Mouse (Mus musculus) right cerebral cortex, postnatal 25 days (tissue): Measurements from ENCODE around the gene Cdh4.

Experiments used
- DNase-seq: peaks from one replicate; pipeline ENCODE4 v3.0.0; 2022

The Cdh4 gene

GRCm38 (mm10) chr2:179476622-179477021, 34.4 kb downstream of the Cdh4 start:
- no peak for DNase-seq

DNA sequence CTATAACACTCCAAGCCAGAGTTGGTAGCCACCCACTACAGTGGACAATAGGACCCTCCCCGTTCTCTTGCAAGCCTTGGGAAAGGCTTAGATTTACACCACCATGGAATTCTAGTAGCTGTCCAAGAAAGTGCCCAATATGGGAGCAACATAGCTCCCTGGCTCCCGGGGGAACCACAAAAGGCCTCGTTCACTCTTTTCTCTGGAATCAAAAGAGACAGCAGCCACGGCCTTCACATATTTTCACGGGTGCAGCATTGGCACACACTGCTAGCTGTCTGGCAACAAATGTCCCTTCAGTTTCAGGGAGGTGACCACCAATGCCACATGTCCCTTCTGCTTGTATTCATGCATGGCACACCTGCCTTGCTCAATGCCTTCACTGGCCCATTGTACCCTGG, 38.6 kb downstream of the Cdh4 start:
- DNase-seq, result no peak

- no peak for DNase-seq
These were observed 39.1 kb downstream of the Cdh4 start for GRCm38 (mm10) chr2:179481363-179481762.

GRCm38 (mm10) chr2:179488526-179489139, 46.4 kb downstream of the Cdh4 start:
- DNase-seq, result no peak

GRCm38 (mm10) chr2:179491891-179492290, 49.7 kb downstream of the Cdh4 start:
- DNase-seq, result no peak

DNA sequence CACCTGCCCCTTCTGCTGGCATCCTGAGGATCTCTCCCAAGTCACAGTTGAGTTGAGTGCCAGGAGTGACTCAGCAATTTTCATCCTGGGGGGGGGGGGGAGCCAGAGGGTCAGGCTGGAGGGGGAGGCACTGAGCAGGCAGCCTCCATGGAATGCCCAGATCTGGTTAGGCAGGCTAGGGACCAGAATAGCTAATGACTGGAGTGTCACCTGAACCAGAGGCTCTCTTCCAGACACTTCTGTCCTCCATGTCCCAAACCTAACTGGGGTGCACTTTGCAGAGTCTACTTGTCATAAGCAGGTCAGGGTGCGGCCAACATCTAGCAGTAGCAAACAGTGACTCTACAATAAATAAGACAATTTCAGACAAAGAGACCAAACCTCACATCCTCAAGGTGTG, 52.0 kb downstream of the Cdh4 start:
- no peak for DNase-seq

DNA sequence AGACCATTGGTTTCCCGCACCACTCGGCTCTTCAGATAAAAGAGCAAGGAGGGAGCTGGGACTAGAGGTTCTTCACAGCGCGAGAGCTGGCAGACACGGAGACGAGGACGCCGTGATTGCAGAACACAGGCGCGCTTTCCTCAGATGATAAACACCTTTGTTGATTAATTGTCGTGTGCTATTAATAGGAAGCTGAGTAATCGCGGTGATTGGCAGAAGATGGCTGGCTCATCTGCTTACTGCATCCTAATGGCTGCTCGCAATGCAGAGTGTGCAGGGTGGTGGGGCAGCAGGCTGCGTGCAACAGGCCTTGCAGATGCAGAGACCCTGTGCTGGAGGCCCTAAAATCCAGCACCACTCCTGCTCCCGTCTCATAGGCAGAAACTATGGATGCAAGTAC, 68.2 kb downstream of the Cdh4 start:
- no peak for DNase-seq

DNA sequence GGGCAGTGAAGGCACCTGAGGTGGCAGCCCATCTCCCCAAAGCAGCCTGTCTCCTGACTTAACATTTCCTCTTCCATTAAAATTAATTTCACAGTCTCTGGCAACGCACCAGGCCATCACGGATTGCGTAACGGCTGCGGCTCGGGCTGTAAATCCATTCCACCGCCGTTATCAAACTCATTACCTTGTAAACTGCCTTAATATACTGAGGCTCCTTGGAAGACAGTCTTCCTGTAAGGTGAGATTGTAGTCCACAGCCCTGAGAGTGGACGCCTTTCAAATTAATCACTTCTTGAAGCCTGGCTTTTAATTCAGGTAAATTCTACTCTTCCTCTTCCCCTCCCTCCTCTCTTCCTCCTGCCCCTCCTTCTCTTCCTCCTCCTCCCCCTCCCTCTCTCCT, 74.3 kb downstream of the Cdh4 start:
- no peak for DNase-seq

GRCm38 (mm10) chr2:179518456-179519032, 76.3 kb downstream of the Cdh4 start:
- DNase-seq, result no peak

GRCm38 (mm10) chr2:179519161-179519560, 76.9 kb downstream of the Cdh4 start:
- DNase-seq, result peak; percentile 32

GRCm38 (mm10) chr2:179519931-179520330, 77.7 kb downstream of the Cdh4 start:
- no peak for DNase-seq

DNA sequence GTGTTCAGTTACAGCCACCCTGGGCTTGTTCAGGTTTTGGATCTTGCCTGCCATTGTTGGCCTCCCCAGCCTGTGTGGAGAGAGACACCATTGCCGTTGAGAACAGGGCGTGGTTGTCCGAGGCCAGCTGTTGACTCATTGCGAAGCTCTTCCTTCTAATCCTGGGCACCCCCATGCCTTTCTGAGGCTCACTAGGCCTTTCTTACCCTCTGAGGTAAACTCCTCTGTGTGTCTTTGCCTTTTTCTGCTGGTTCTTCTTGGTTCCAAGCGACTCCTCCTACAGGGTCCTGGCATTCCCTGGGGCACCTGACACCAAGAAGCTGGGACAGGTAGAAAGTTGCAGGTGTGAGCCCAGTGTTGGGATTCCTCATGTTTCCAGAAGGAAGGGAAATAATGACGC, 78.7 kb downstream of the Cdh4 start:
- no peak for DNase-seq

- DNase-seq, result no peak
These were observed 79.2 kb downstream of the Cdh4 start for GRCm38 (mm10) chr2:179521444-179521843.

DNA sequence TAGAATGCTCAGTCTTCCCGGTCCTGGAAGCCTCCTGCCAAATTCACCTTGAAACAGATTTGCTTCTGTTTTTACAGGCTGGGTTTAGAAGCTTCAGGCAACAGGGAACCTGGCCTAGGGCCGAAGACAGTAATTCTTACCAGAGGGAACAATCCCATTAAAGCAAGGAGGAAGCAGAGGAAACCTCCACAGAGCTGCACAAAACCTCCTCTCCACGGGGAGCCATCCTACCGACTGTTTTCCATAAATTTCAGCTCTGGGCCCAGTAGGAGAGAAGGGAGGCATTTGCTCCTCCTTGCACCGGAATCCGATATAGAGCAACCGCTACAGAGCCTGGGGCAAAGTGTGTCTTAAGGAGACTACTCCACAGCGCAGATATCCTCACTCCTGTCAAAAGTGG, 79.9 kb downstream of the Cdh4 start:
- DNase-seq, result no peak

DNA sequence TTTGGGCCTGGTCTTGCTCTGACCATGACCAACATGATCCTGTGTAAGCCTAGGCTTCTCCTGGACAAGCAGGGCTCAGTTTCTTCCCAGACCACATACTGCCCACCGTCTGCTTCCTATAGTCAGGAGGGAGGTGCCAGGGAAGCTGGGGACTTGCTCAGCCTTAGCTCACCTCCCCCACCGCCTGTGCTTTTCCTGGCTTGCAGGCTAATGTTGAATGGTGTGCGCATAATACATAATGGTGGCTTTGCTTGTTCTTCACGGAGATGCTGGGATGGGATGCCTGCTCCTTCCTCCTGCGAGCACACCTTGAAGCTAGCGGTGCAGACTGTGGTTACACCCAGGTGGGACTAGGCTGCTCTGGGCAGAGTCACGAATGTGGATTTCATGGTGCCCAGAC, 84.7 kb downstream of the Cdh4 start:
- no peak for DNase-seq

DNA sequence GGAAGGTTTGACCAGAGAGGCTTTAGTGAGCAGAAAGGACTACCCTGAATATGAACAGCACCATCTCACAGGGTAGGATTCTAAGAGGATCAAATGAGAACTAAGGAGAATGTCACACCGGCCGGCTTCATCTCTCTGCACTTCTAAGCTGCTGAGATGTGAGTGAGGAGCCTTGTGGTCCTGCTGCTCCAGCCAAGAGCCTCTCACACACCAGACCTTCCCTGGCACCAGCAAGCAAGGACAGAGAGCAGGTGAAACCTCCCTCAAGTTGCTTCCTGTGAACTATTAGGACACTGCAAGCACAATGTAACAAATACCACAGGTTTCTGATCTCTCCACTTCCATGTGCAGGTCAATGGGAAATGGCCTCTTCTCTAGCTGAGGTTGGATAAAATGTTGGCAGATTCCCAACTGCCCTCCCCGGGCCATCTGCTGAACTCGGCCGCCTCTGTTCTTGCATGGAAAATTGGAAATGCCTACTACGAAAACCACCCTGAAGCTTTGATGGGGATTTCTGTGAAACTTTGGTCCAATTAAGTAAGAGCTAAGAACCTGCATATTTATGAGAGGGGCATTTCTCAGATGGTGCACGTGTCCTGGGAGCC, 88.3 kb downstream of the Cdh4 start:
- no peak for DNase-seq

- DNase-seq, result no peak
These were observed 91.0 kb downstream of the Cdh4 start for GRCm38 (mm10) chr2:179533196-179533595.

DNA sequence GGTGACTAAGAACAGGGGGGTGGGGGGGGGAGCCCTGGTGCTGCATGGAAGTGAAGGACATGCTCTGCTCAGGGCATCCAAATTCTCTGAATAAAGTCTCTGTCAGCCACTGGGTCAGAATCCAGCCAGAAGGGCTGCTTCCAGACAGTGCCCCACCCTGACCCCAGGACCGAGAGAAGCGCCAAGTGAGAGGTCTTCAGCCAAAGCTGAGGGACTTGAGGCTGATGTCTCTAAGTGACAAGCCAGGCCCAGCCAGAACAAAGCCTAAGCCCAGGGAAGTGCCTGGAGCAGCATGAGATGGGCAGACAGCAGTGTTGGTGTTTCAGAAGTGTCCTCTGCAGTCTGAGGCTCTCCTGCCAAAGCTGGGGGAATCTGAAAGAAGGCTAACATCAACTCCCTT, 91.7 kb downstream of the Cdh4 start:
- DNase-seq, result no peak

DNA sequence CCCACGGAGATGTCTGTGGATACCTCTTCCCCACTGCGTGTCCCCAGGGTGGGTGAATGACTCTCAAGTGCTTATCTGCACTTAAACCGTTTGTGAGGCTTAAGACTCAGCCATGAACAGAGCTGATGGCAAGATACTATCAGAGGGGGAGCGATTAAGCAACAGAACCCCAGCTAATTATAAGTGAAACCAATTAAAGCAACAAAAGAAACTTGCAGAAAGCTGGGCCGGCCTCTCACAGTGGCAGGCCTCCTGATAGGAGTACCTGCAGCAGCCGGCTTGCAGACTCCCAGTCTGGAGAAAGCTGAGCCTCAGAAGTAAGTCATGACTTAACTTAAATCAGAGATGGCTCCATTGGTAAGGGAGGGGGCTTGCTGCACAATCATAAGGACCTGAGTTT, 93.0 kb downstream of the Cdh4 start:
- no peak for DNase-seq

DNA sequence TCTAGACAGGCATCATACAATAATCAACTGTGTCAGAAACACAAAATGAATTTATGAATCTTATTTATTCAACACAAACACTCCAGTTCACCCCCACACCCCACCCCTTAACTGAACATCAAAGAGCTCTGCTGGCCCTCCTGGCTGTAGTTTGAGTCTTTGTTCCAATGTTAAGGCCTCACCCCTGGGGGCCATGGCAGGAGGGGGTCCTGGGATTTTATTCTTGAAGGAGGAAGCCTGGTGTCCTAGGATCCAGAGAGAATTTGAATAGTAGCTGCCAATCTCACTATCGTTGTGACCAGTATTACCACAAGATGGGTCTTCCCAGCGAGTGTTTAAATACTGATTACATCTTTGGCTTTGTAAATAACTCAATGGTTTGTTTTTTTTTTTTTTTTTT, 94.5 kb downstream of the Cdh4 start:
- DNase-seq, result no peak

DNA sequence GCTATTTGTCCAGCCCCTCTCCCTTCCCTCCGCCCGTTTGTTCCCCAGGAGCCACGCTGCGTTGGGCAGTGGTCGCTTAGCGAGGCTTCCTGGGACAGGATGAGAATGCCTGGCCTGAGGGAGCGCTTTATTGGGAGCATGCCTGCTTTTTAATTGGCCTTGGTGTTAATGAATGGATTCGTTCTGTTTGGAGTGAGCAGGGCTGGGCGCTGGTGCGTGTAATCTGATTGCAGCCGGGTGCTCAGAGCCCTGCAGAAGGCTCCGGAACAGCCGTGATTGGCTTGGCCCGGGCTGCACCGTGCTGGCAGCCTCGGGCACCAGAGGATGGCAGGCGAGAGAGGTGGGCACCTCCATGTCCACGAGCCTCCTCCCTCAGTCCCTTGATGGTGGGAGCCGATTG, 95.2 kb downstream of the Cdh4 start:
- DNase-seq, result peak; percentile 54

GRCm38 (mm10) chr2:179537800-179538450, 95.7 kb downstream of the Cdh4 start:
- DNase-seq, result no peak

DNA sequence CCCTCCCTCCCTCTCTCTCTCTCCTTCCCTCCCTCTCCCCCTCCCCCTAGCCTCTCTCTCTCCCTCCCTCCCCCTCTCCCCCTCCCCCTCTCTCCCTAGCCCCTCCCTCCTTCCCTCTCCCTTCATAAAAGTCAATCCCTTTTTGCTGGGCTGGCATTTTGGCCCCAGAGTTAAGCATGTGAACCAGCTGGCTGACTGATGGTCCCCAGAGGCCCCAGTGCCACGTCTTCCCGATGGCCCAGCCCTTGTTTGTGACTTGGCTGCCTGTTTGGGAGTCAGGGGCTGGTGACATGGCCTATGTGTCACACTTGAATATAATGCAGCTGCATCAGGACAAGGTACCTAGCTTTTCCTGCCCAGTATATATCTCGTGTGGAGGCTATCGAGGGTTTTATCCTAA, 96.3 kb downstream of the Cdh4 start:
- no peak for DNase-seq

- no peak for DNase-seq
These were observed 97.5 kb downstream of the Cdh4 start for GRCm38 (mm10) chr2:179539532-179540245.
